Mouse (Mus musculus): ENCODE data around the gene Zfp217.
A peak's percentile ranks its signal among the peaks of the same experiment; 100 is the strongest.

The Zfp217 gene

GRCm38 (mm10) chr2:170131981-170132460 is 15.9 kb downstream of the Zfp217 start:
- no peak for DNase-seq

GRCm38 (mm10) chr2:170130780-170131645 is 16.9 kb downstream of the Zfp217 start:
- DNase-seq = peak; percentile 50 to 74

GRCm38 (mm10) chr2:170129923-170130779 is 17.8 kb downstream of the Zfp217 start:
- no peak for DNase-seq

- DNase-seq = no peak
Observed at GRCm38 (mm10) chr2:170129248-170129922, 18.5 kb downstream of the Zfp217 start.

- no peak for DNase-seq
Observed at GRCm38 (mm10) chr2:170128461-170129247, 19.2 kb downstream of the Zfp217 start.

- no peak for DNase-seq
Observed at GRCm38 (mm10) chr2:170127523-170127922, 20.4 kb downstream of the Zfp217 start.

GRCm38 (mm10) chr2:170126266-170126665 is 21.6 kb downstream of the Zfp217 start:
- no peak for DNase-seq

- no peak for DNase-seq
Observed at GRCm38 (mm10) chr2:170122197-170122596, 25.7 kb downstream of the Zfp217 start.

GRCm38 (mm10) chr2:170120139-170121027 is 27.5 kb downstream of the Zfp217 start:
- DNase-seq = no peak

GRCm38 (mm10) chr2:170116704-170117281 is 31.1 kb downstream of the Zfp217 start:
- peak; percentile 56 to 72 for DNase-seq

- DNase-seq = no peak
Observed at GRCm38 (mm10) chr2:170110306-170110705, 37.6 kb downstream of the Zfp217 start.

GRCm38 (mm10) chr2:170109528-170109927 is 38.4 kb downstream of the Zfp217 start:
- DNase-seq = no peak

GRCm38 (mm10) chr2:170107791-170108190 is 40.1 kb downstream of the Zfp217 start:
- no peak for DNase-seq

GRCm38 (mm10) chr2:170106000-170106399 is 41.9 kb downstream of the Zfp217 start:
- DNase-seq = no peak

- DNase-seq = no peak
Observed at GRCm38 (mm10) chr2:170104396-170104795, 43.5 kb downstream of the Zfp217 start.

GRCm38 (mm10) chr2:170103852-170104251 is 44.1 kb downstream of the Zfp217 start:
- peak; percentile 31 to 65 for DNase-seq

- DNase-seq = no peak
Observed at GRCm38 (mm10) chr2:170103341-170103740, 44.6 kb downstream of the Zfp217 start.

GRCm38 (mm10) chr2:170101932-170102331 is 46.0 kb downstream of the Zfp217 start:
- no peak for DNase-seq

GRCm38 (mm10) chr2:170101132-170101531 is 46.8 kb downstream of the Zfp217 start:
- peak; percentile 88 to 93 for DNase-seq

GRCm38 (mm10) chr2:170094871-170095270 is 53.0 kb downstream of the Zfp217 start:
- DNase-seq = no peak

GRCm38 (mm10) chr2:170094220-170094619 is 53.7 kb downstream of the Zfp217 start:
- DNase-seq = no peak
